Mouse (Mus musculus) thymus, adult 2 months (tissue): ENCODE measurements around the gene Fbxo28. TPM values are rescaled to one million over a fixed set of nuclear protein-coding genes. Genes with fewer than 3 reads are reported as not detected.

ENCODE experiments used
- DNase-seq: peaks from one replicate; pipeline ENCODE4 v3.0.0; 2021
- H3K27ac ChIP-seq: fragments of 200-500 bp; 2 replicates; pipeline ENCODE4 v1.5.1; 2012; ENCODE audit warnings: low read length, control low read depth; ENCODE audit not compliant: control insufficient read depth, insufficient read depth
- H3K27me3 ChIP-seq: fragments of 200-500 bp; 2 replicates; pipeline ENCODE4 v1.6.1; 2012; ENCODE audit warnings: mild to moderate bottlenecking, low read length, moderate library complexity, mixed read lengths; ENCODE audit not compliant: control insufficient read depth, insufficient read depth
- H3K36me3 ChIP-seq: fragments of 200-500 bp; 2 replicates; pipeline ENCODE4 v1.6.1; 2012; ENCODE audit warnings: mild to moderate bottlenecking, low read length, moderate library complexity; ENCODE audit not compliant: control insufficient read depth, insufficient read depth
- H3K4me1 ChIP-seq: fragments of 200-500 bp; replicated peaks from 2 replicates; pipeline ENCODE4 v1.6.1; 2012; ENCODE audit warnings: low read length; ENCODE audit not compliant: control insufficient read depth, insufficient read depth
- H3K4me3 ChIP-seq: fragments of 200-500 bp; 2 replicates; pipeline ENCODE4 v1.5.1; 2012; ENCODE audit warnings: mild to moderate bottlenecking, low read length, control low read depth, moderate library complexity; ENCODE audit not compliant: control insufficient read depth, insufficient read depth
- CTCF ChIP-seq: fragments of 200-500 bp; IDR thresholded peaks from 2 replicates; pipeline ENCODE4 v1.5.1; 2012; ENCODE audit warnings: mild to moderate bottlenecking, control low read depth, low read length, moderate library complexity, borderline replicate concordance; ENCODE audit not compliant: control insufficient read depth, poor library complexity, insufficient read depth; ENCODE audit errors: extremely low read depth
- POLR2A ChIP-seq: fragments of 200-500 bp; IDR thresholded peaks from 2 replicates; pipeline ENCODE4 v1.6.1; 2012; ENCODE audit warnings: mild to moderate bottlenecking, low read length, control low read depth, moderate library complexity; ENCODE audit not compliant: control insufficient read depth, poor library complexity, insufficient read depth; ENCODE audit errors: extremely low read depth
- WGBS: fragments of 180-500 bp; shearing (Covaris S2); methylation state at CpG from one replicate; pipeline ENCODE4 v1.1.7; 2018; 5-methylcytosine and 5-hydroxymethylcytosine counted together
- polyA plus RNA-seq: library from polyadenylated mRNA; depleted of rRNA; stranded (reverse); fragments of >200 nt; gene quantifications from 2 replicates; pipeline ENCODE4 v1.2.3, GENCODE M21; 2012

Fbxo28 gene
- polyA plus RNA-seq, 1 experiment: 23.3 TPM

- no peak for DNase-seq
- Histone ChIP-seq H3K27ac (no peak overlapping the region), H3K27me3 (no peaks in the 10 kb centered on the region), H3K4me3 (no peak overlapping the region), H3K36me3 (peaks cover 18% of the 10 kb centered on the region), H3K4me1 (no peaks in the 10 kb centered on the region)
- 97% methylated on average over 5 of the region's 5 CpGs for WGBS
- TF ChIP-seq CTCF: no peak
- TF ChIP-seq POLR2A: no peak
Measured at GRCm38 (mm10) chr1:182311376-182311775, 30.1 kb downstream of the Fbxo28 start.

- WGBS: 94% methylated on average over 2 of the region's 2 CpGs
- Histone ChIP-seq H3K4me3 (no peak overlapping the region), H3K27me3 (no peaks in the 10 kb centered on the region), H3K27ac (no peak overlapping the region), H3K4me1 (no peaks in the 10 kb centered on the region), H3K36me3 (peaks cover 8% of the 10 kb centered on the region)
- DNase-seq: no peak
- TF ChIP-seq POLR2A (no peak), CTCF (no peak)
Measured at GRCm38 (mm10) chr1:182310316-182310715, 31.1 kb downstream of the Fbxo28 start.

- H3K4me3 ChIP-seq: no peak overlapping the region
- no peaks in the 10 kb centered on the region for H3K36me3 ChIP-seq
- no peaks in the 10 kb centered on the region for H3K4me1 ChIP-seq
- whole genome bisulfite sequencing: 38% methylated on average over 5 of the region's 5 CpGs
- DNase-seq: no peak
- no peaks in the 10 kb centered on the region for H3K27me3 ChIP-seq
- TF ChIP-seq POLR2A (no peak), CTCF (no peak)
- no peak overlapping the region for H3K27ac ChIP-seq
Measured at GRCm38 (mm10) chr1:182309403-182309802, 32.0 kb downstream of the Fbxo28 start.

- DNase-seq: no peak
- no peak overlapping the region for H3K27ac ChIP-seq
- no peaks in the 10 kb centered on the region for H3K36me3 ChIP-seq
- no peaks in the 10 kb centered on the region for H3K4me1 ChIP-seq
- TF ChIP-seq POLR2A (no peak), CTCF (no peak)
- no peak overlapping the region for H3K4me3 ChIP-seq
- 93% methylated on average over 5 of the region's 5 CpGs for WGBS
- H3K27me3 ChIP-seq: no peaks in the 10 kb centered on the region
Measured at GRCm38 (mm10) chr1:182302916-182303315, 38.5 kb downstream of the Fbxo28 start.

GRCm38 (mm10) chr1:182302176-182302870 is 39.1 kb downstream of the Fbxo28 start:
- TF ChIP-seq POLR2A: no peak
- TF ChIP-seq CTCF: no peak
- Histone ChIP-seq H3K27ac (no peak overlapping the region), H3K36me3 (no peaks in the 10 kb centered on the region), H3K27me3 (no peaks in the 10 kb centered on the region), H3K4me1 (no peaks in the 10 kb centered on the region), H3K4me3 (no peak overlapping the region)
- no peak for DNase-seq
- WGBS: 71% methylated on average over 6 of the region's 6 CpGs

- H3K27ac ChIP-seq: no peak overlapping the region
- H3K4me1 ChIP-seq: peaks cover 9% of the 10 kb centered on the region
- TF ChIP-seq POLR2A: no peak
- no peak for TF ChIP-seq CTCF
- no peaks in the 10 kb centered on the region for H3K27me3 ChIP-seq
- no peak overlapping the region for H3K4me3 ChIP-seq
- H3K36me3 ChIP-seq: no peaks in the 10 kb centered on the region
- no peak for DNase-seq
- 98% methylated on average over 5 of the region's 5 CpGs for WGBS
Measured at GRCm38 (mm10) chr1:182297821-182298220, 43.6 kb downstream of the Fbxo28 start.

GRCm38 (mm10) chr1:182297246-182297645 is 44.2 kb downstream of the Fbxo28 start:
- H3K36me3 ChIP-seq: no peaks in the 10 kb centered on the region
- H3K4me1 ChIP-seq: peaks cover 11% of the 10 kb centered on the region
- WGBS: 96% methylated on average over 3 of the region's 3 CpGs
- H3K4me3 ChIP-seq: no peak overlapping the region
- H3K27me3 ChIP-seq: no peaks in the 10 kb centered on the region
- TF ChIP-seq CTCF (no peak), POLR2A (no peak)
- DNase-seq: no peak
- no peak overlapping the region for H3K27ac ChIP-seq
